Mouse (Mus musculus): ENCODE measurements around the gene Acsl6. TPM values are rescaled to one million over a fixed set of nuclear protein-coding genes. Genes with fewer than 3 reads are reported as not detected.
A peak's percentile ranks its signal among the peaks of the same experiment; 100 is the strongest.

Acsl6 gene
- polyA plus RNA-seq, 1 experiment = 17.6 TPM

- Histone ChIP-seq H3K4me2 (ENCODE audit: low read depth) (peak overlapping the region; percentile 84), H3K4me3 (peak overlapping the region; percentile 17), H3K36me3 (ENCODE audit: control insufficient read depth, insufficient read depth) (no peaks in the 10 kb centered on the region), H3K79me2 (ENCODE audit: control insufficient read depth, insufficient read depth) (no peaks in the 10 kb centered on the region), H3ac (ENCODE audit: control insufficient read depth, insufficient read length) (no peak overlapping the region), H3K27me3 (ENCODE audit: control insufficient read depth, insufficient read depth, insufficient read length) (no peaks in the 10 kb centered on the region)
- TF ChIP-seq POLR2AphosphoS2 (IDR thresholded peaks at IDR 0.05; ENCODE audit: insufficient read length, low read depth) (peak; percentile 20), USF1 (IDR thresholded peaks at IDR 0.05; ENCODE audit: low read depth) (no peak), TCF3 (IDR thresholded peaks at IDR 0.05; ENCODE audit: insufficient read length, low read depth) (peak; percentile 68), TCF12 (IDR thresholded peaks at IDR 0.05; ENCODE audit: insufficient read depth, poor library complexity, severe bottlenecking) (peak; percentile 96), POLR2A (IDR thresholded peaks at IDR 0.05; ENCODE audit: insufficient read length, low read depth) (peak; percentile 42), SRF (IDR thresholded peaks at IDR 0.05; ENCODE audit: control insufficient read depth, insufficient read length, low read depth) (no peak), MYOG (IDR thresholded peaks at IDR 0.05; ENCODE audit: control insufficient read depth in 1 of 3, insufficient read depth in 1 of 3, insufficient read length in 2 of 3, low read depth in 2 of 3) (peak; percentile 82 to 96 (median 94)), MAX (IDR thresholded peaks at IDR 0.05; ENCODE audit: low read depth) (no peak), CEBPB (IDR thresholded peaks at IDR 0.05; ENCODE audit: insufficient read depth, poor library complexity, severe bottlenecking) (no peak), E2F4 (IDR thresholded peaks at IDR 0.05; ENCODE audit: insufficient read depth) (no peak), REST (IDR thresholded peaks at IDR 0.05; ENCODE audit: insufficient read depth, insufficient read length) (no peak), MYOD1 (IDR thresholded peaks at IDR 0.05; ENCODE audit: control insufficient read depth in 1 of 3, insufficient read length in 2 of 3, low read depth in 2 of 3) (peak; percentile 74 to 94 (median 94))
Measured at GRCm38 (mm10) chr11:54336165-54336707, 32.6 kb downstream of the Acsl6 start.

- Histone ChIP-seq H3K4me2 (ENCODE audit: low read depth) (no peak overlapping the region), H3K4me3 (no peak overlapping the region), H3K79me2 (ENCODE audit: control insufficient read depth, insufficient read depth) (no peaks in the 10 kb centered on the region), H3K27me3 (ENCODE audit: control insufficient read depth, insufficient read depth, insufficient read length) (no peaks in the 10 kb centered on the region), H3K36me3 (ENCODE audit: control insufficient read depth, insufficient read depth) (no peaks in the 10 kb centered on the region), H3ac (ENCODE audit: control insufficient read depth, insufficient read length) (no peak overlapping the region)
- no peak for TF ChIP-seq TCF12 (IDR thresholded peaks at IDR 0.05; ENCODE audit: insufficient read depth, poor library complexity, severe bottlenecking)
- peak; percentile 87 for TF ChIP-seq REST (IDR thresholded peaks at IDR 0.05; ENCODE audit: insufficient read depth, insufficient read length)
Measured at GRCm38 (mm10) chr11:54343703-54344102, 40.1 kb downstream of the Acsl6 start.

- H3K27me3 ChIP-seq (ENCODE audit: control insufficient read depth, insufficient read depth, insufficient read length) = no peaks in the 10 kb centered on the region
- TF ChIP-seq SRF (IDR thresholded peaks at IDR 0.05; ENCODE audit: control insufficient read depth, insufficient read length, low read depth) (no peak), MYOG (IDR thresholded peaks at IDR 0.05; ENCODE audit: control insufficient read depth in 1 of 3, insufficient read depth in 1 of 3, insufficient read length in 2 of 3, low read depth in 2 of 3) (no peak), MAX (IDR thresholded peaks at IDR 0.05; ENCODE audit: low read depth) (no peak), REST (IDR thresholded peaks at IDR 0.05; ENCODE audit: insufficient read depth, insufficient read length) (no peak), POLR2A (IDR thresholded peaks at IDR 0.05; ENCODE audit: insufficient read length, low read depth) (no peak), CEBPB (IDR thresholded peaks at IDR 0.05; ENCODE audit: insufficient read depth, poor library complexity, severe bottlenecking) (no peak), USF1 (IDR thresholded peaks at IDR 0.05; ENCODE audit: low read depth) (no peak), TCF3 (IDR thresholded peaks at IDR 0.05; ENCODE audit: insufficient read length, low read depth) (no peak), MYOD1 (IDR thresholded peaks at IDR 0.05; ENCODE audit: control insufficient read depth in 1 of 3, insufficient read length in 2 of 3, low read depth in 2 of 3) (no peak), TCF12 (IDR thresholded peaks at IDR 0.05; ENCODE audit: insufficient read depth, poor library complexity, severe bottlenecking) (no peak), E2F4 (IDR thresholded peaks at IDR 0.05; ENCODE audit: insufficient read depth) (no peak), POLR2AphosphoS2 (IDR thresholded peaks at IDR 0.05; ENCODE audit: insufficient read length, low read depth) (no peak)
- no peak overlapping the region for H3ac ChIP-seq (ENCODE audit: control insufficient read depth, insufficient read length)
- no peaks in the 10 kb centered on the region for H3K79me2 ChIP-seq (ENCODE audit: control insufficient read depth, insufficient read depth)
- peak overlapping the region; percentile 25 for H3K4me2 ChIP-seq (ENCODE audit: low read depth)
- no peak overlapping the region for H3K4me3 ChIP-seq
- no peaks in the 10 kb centered on the region for H3K36me3 ChIP-seq (ENCODE audit: control insufficient read depth, insufficient read depth)
Measured at GRCm38 (mm10) chr11:54351704-54352103, 48.1 kb downstream of the Acsl6 start.

- H3K4me2 ChIP-seq (ENCODE audit: low read depth) = no peak overlapping the region
- no peaks in the 10 kb centered on the region for H3K27me3 ChIP-seq (ENCODE audit: control insufficient read depth, insufficient read depth, insufficient read length)
- no peaks in the 10 kb centered on the region for H3K79me2 ChIP-seq (ENCODE audit: control insufficient read depth, insufficient read depth)
- no peak overlapping the region for H3ac ChIP-seq (ENCODE audit: control insufficient read depth, insufficient read length)
- TF ChIP-seq TCF12 (IDR thresholded peaks at IDR 0.05; ENCODE audit: insufficient read depth, poor library complexity, severe bottlenecking) (no peak), MYOG (IDR thresholded peaks at IDR 0.05; ENCODE audit: control insufficient read depth in 1 of 3, insufficient read depth in 1 of 3, insufficient read length in 2 of 3, low read depth in 2 of 3) (peak in 1 of 3 experiments; percentile 85), USF1 (IDR thresholded peaks at IDR 0.05; ENCODE audit: low read depth) (no peak), SRF (IDR thresholded peaks at IDR 0.05; ENCODE audit: control insufficient read depth, insufficient read length, low read depth) (no peak), MAX (IDR thresholded peaks at IDR 0.05; ENCODE audit: low read depth) (no peak), REST (IDR thresholded peaks at IDR 0.05; ENCODE audit: insufficient read depth, insufficient read length) (no peak), MYOD1 (IDR thresholded peaks at IDR 0.05; ENCODE audit: control insufficient read depth in 1 of 3, insufficient read length in 2 of 3, low read depth in 2 of 3) (peak in 1 of 3 experiments; percentile 10), E2F4 (IDR thresholded peaks at IDR 0.05; ENCODE audit: insufficient read depth) (no peak), CEBPB (IDR thresholded peaks at IDR 0.05; ENCODE audit: insufficient read depth, poor library complexity, severe bottlenecking) (no peak), POLR2AphosphoS2 (IDR thresholded peaks at IDR 0.05; ENCODE audit: insufficient read length, low read depth) (no peak), TCF3 (IDR thresholded peaks at IDR 0.05; ENCODE audit: insufficient read length, low read depth) (no peak), POLR2A (IDR thresholded peaks at IDR 0.05; ENCODE audit: insufficient read length, low read depth) (no peak)
- no peaks in the 10 kb centered on the region for H3K36me3 ChIP-seq (ENCODE audit: control insufficient read depth, insufficient read depth)
- no peak overlapping the region for H3K4me3 ChIP-seq
Measured at GRCm38 (mm10) chr11:54353121-54353576, 49.6 kb downstream of the Acsl6 start.
